Mouse (Mus musculus): Measurements from ENCODE around the gene Ptpa. TPM values are rescaled to one million over a fixed set of nuclear protein-coding genes. Genes with fewer than 3 reads are reported as not detected.
A peak's percentile ranks its signal among the peaks of the same experiment; 100 is the strongest.

Gene Ptpa
- total RNA-seq, 2 experiments from 2014 or later: 122 to 132 TPM

DNA sequence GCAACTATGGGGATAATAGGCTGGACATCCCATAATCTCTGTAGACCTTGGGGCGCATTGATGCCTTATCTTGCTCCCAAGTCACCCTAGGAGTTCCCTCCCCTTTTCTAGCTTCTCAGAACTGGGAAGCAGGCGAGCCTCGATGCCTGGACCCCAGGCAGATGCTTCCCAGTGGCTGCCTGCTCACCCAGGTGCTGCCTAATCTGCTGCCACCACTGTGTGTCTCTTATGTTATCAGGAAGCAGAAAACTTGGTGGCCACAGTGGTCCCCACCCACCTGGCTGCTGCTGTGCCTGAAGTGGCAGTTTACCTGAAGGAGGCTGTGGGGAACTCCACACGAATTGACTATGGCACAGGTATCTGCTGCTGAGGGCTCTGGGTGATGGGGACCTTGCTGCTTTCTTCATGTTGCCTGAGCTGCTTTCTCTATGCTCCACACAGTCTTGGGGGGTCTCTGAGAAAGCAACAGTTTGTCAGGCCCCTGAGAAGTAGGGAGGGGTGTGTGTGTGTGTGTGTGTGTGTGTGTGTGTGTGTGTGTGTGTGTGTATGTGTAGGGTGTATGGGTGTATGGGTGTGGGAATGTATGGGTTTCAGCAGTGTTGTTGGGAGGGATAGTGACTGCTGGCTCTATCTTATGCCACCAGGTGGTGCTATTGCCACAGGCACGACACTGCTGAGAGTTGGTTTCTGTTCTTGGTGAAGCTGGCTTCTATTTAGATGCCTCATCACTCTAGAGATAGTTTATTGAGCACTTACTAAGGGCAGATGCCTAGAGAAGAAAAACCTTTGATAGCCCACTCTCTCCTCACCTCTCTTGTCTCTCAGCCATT lies 19.7 kb downstream of the Ptpa start:
- DNase-seq (ENCODE audit: low spot score in 2 of 2): peak in 1 of 2 experiments; percentile 69

DNA sequence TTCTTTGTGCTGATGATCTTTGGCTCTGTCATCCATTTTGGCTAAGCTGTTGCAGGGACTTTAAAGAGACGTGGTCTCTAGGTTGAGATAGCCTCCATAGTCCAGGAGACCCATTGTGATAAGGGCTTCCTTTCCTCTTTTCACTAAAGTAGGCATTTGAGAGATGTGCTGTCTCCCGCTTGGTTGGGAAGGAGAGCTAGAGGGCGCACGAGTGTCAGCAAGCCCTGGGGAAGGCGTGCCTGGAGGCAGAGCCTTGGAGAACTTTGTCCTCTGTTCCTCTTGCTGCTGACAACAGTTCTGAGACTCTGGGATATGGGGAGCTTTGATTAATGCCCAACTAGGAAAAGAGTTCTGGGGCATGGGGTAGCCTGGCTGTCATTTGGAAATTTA lies 20.3 kb downstream of the Ptpa start:
- DNase-seq (ENCODE audit: low spot score in 2 of 2): no peak

DNA sequence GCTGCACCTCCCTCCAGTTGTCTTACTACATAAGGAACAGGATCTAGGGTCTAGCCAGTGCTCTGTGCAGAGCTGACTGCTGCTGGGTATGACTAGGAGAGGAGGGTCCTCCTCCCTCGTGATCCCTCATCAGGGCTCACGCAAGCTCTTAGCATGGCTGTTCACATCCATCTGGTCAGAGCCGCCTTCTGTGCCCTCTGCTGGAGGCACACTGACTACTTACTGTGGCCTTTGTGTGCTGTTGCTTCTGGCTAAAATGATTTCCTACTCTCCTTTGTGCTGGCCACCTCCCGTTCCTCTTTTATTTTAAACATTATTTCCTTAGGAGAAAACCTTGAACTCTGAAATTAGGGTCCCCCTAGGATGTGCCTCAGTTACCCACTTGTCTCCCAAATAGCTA lies 21.0 kb downstream of the Ptpa start:
- DNase-seq (ENCODE audit: low spot score in 2 of 2): no peak

DNA sequence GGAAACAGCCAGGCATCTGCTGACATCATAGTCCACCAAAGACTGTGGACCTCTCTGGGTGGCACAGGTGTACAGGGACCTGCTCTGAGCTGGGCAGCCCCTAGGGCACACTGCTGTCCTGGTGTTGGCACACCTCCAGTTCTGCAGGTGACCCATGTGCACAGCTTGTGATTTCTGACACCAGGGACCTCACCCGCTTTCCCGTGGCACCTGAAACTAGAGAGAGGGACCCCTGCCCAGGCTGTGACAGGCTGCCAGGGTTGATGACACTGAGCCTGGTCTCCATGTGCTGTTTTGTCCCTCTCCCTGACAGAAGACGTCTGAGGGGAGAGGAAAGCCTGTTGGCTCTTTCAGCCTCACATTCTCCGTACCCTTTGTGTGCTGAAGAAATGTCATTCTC lies 22.0 kb downstream of the Ptpa start:
- DNase-seq (ENCODE audit: low spot score in 2 of 2): no peak

DNA sequence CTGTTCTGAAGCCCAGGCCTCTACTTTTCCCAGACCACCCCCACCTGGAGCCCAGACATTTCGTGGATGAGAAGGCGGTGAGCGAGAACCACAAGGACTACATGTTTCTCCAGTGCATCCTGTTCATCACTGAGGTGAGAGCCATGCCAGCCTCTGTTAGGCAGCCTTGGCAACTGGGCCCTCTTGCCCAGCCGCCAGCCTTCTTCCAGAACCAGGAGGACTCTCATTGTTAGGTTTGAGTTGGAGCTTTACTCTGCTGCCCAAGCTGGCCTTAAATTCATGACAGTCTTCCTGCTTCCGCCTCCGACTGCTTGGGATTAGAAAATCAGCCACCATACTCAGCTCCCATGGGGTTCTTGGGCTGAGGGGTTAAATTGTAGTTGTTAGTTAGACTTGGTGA lies 23.8 kb downstream of the Ptpa start:
- no peak for DNase-seq (ENCODE audit: low spot score in 2 of 2)

DNA sequence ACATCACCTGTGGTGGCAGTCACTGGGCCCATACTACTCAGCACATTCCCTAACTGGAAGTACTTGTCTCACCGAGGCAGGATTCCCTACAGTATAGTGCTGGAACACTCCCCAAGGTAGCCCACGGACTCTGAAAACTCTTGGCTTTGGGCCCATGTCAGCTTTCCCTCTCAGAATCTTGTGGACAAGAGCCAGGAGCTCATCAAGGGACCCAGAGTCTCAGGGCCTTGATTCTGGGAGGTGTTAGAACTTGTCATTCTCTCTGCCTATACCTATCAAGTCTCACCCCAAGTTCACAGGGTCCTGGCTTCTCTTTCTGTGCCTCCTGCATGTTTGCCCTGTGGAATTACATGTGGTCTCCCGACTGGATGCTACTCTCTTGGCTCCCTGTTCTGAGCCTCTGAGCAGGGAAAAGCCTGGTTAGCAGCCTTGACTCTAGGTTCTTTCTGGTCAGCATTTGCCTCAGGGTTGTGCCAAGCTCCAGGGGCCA lies 24.4 kb downstream of the Ptpa start:
- no peak for DNase-seq (ENCODE audit: low spot score in 2 of 2)

DNA sequence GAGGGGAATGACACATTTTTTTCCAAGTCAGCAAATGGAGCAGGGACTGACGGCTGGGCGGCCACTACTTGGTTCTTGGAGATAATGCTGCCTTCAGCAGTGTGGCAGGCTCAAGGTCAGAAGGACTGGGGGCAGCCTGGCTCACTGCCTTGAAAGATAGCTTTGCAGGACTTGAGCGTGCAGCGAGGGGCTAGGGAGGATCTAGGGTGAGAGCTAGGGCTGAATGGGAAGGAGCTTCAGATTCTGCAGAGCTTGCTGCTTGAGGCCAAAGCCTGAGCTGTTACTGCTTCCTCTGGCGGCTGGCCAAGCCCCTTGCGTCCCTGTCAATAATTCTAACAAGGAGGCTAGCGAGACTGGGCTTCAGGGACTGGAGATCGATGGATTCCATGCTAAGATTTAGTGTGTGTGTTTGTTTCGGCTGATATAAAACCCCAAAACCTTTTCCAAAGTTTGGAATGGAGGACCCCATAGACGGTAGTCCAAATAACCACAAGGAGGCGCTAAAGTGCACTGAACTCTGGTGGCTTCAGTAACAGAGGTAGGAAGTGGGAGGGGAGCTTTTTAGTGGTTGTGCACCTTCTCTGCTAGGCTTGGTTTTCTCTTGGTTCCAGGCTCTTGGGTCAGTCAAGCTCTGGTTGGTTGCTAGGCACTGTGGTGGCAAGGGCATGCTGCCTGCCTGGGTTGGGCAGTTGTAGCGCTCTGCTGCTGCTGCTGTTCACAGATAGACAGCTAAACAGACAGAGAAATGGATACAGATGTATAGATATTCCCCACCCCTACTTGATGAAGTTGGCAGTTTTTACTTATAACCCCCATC lies 25.1 kb downstream of the Ptpa start:
- DNase-seq (ENCODE audit: low spot score in 2 of 2): peak in 1 of 2 experiments; percentile 77

DNA sequence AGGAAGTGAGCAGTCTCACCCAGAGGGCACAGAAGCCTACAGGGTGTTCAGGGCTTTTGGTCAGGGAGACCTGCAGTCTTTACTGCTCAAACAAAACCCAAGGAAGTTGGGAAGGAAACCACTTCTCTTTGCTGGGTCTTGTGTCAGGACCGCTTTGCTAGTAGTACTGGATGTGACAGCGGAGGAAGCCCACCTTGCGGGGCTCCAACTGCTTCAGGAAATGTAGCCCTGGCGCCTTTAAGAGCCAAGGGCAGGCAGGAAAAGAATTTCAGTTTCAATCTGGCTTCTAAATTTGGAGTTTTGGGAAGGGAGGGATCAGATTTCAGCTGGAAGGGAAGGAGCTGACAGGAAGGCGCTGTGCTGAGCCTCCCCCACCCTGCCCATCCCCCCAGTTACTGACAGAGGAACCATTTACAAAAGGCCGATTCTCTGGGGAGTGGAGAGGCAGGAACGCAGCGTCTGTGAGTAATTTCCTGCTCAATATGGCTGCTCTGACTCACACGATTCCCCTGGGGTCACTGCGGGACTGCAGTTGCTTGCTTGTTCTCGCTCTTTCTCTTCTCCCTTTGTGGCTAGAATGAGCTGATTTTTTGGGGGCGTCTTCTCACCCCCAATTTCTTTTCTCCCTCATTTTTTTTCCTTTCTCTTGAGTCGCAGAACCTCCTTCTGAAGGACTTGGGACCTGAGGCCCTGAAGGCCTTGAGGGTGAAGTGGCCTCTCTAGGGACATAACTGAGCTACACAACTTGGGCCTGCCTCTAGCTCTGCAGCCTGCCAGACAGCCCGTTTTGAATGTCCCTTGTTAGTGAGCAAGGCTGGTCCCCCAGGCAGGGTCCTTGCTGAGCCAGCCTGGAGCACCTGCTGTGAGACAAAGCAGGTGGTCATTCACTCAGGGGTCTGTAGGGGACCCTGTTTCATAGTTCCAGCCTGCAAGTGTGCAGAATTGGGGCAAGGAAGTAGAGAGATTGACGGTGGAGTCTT lies 26.0 kb downstream of the Ptpa start:
- DNase-seq (ENCODE audit: low spot score in 2 of 2): peak; percentile 63 to 87

DNA sequence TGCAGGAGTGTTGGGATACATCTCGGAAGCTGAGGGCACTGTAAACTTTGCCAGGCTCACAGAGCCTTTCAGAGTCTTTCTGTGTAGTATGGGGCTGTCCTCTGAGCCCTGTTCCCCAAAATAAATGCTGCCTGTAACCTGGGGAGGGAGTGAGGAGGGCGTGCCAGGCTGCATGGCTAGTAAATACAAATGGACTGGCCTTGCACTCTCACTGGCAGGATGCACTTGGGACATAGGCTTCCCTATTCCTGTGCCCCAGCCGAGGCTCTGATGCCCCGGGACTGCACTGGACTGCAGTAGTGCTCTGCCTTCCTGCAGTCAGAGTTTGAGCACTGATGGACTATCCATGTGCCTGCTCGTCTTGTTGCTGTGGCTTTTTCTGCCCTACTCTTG lies 26.7 kb downstream of the Ptpa start:
- no peak for DNase-seq (ENCODE audit: low spot score in 2 of 2)

DNA sequence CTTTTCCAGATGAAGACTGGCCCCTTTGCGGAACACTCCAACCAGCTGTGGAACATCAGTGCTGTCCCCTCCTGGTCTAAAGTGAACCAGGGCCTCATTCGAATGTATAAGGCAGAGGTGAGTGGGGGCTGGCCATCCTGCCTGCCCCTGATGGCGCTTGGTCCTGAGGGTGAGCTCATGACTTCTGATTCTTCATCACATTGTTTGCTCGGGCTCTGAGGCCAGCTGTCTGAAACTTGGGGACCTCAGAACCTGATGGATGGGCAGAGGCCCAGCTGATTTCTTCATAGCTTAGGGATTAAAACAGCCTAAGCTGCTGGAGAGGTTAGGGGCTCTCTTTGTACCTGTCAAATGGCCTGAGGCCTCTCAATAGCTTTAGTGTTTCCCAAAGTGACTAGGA lies 27.4 kb downstream of the Ptpa start:
- DNase-seq (ENCODE audit: low spot score in 2 of 2): no peak

DNA sequence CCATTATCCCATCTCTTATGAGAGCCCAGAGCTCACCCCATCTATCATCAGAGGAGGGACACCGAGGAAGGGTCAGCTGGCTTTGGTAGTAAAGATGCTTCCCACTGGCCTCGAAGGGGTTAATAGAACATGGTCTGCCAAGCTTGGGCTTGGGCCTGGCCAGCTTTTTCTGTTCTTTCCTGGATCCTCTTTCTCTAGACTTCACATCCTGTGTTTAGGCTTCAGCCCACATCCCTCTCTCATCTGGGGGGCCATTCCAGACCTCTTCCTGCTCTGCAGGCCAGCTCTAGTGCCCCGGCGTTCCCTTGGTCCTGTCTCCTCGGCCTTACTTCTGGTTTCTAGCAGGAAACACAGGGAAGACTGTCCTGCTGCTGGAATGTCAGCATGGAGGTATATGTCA lies 28.2 kb downstream of the Ptpa start:
- no peak for DNase-seq (ENCODE audit: low spot score in 2 of 2)

DNA sequence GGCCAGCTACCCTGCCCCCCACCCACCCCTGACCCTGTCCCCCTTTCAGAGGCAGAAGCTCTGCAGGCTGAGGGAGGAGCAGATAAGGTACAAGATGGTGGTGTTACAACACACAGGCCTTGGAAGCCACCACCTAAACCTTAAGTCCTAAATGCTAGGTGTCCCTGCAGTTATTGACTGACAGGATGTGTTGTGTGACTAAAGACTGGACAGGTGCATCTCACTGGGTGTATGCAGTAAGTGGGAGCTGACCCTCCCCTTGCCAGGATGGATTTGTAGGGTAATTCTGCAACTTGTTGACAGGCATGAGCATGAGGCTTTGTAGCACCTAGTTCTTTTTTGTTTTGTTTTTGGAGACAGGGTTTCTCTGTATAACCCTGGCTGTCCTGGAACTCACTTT lies 28.6 kb downstream of the Ptpa start:
- DNase-seq (ENCODE audit: low spot score in 2 of 2): no peak

DNA sequence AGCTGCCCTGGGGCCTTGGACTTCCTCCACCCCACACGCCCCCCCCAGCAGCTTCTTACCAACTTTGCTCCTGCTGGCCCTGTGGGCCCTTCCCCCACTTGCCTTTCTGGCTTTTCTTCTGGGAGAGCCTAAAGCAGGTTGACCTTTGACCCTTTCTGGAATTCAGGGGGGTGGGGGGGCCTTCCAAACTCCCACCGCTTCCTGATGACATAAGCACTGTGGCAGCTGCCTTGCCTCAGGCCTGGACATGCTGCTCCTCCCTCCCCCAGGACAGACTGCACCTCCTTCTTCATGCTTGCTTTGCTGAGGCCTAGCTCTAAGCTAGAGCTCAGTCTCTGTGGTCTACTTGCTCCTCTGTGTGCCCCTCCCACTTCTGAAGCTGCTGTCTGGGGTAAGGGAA lies 29.5 kb downstream of the Ptpa start:
- no peak for DNase-seq (ENCODE audit: low spot score in 2 of 2)

DNA sequence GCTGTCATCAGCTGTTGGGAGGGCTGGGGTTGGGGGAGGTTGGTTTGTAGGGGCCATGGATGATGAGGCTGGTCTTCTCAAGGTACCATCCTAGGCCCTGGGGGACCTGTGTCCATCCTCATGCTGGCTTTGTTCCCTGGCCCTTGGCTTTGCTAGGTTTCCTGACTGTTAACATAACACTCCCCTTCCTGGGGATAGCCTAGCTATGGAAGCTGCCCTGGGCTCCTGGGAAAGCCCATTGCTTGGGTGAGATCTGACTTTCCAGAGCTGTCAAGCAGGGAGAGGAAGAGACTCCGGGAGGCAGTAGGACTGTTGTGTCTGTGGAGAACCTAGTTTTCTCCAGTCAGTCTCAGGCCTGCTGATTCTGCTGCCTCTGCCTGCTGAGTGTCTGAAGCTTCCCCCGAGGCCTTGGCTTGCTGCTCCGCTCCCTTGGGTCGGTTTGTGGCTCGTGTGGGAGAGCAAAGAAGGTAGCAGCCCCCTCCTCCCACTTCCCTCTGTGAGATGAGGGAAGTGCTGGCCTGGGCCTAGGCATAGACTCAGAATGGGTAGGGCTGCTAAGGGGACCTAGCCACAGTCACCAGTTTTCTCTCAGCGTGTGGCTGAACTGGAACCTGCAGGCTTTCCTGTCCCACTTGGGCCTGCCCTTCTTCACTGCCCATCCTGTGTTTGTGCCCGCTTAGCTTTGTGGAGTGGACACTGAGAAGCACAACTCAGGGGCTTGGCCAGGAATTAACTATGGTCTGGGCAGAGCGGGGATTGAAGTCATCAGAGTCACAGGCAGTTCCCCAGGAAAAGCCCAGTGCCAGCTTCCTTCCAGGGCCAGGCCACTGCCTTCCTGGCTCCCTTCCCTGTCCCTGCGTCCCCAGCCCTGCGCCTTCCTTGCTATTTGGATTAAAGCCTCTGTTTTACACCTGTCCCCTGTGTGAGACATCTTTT lies 31.3 kb downstream of the Ptpa start:
- no peak for DNase-seq (ENCODE audit: low spot score in 2 of 2)

DNA sequence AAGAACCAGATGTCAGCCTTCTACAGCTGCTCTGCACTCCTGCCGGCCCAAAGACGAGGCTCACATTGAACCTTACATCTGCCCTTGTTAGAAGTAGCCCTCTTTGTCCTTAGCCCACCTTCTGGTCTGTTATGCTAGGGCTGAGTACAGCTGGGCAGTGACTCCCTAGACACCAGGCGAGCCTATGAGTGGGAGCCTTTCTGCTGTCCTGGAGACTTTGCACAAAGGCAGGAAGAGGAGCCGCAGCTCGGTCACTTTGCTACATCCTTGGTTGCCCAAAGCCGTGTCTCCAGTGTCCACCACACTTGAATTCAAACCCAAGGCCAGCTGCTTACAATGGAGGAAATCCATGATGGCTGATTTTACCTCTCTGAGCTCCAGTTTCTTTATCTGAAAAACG lies 32.5 kb downstream of the Ptpa start:
- DNase-seq (ENCODE audit: low spot score in 2 of 2): no peak

DNA sequence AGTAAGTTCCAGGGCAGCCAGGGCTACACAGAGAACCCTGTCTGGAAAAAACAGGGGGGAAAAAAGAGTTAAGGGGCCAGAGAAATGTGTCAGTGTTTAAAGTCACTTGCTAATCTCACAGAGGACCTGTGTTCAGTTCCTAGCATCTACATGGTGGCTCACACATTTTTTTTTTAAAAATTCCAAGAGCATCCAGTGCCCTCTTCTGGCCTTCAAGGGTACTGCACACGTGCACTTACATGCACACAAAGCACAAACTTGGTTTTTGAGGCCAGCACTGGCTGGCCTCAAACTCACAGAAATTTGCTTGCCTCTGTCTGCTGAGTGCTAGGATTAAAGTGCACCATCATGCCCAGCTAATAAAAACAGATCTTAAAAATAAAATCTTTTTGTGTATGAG lies 34.7 kb downstream of the Ptpa start:
- no peak for DNase-seq (ENCODE audit: low spot score in 2 of 2)

DNA sequence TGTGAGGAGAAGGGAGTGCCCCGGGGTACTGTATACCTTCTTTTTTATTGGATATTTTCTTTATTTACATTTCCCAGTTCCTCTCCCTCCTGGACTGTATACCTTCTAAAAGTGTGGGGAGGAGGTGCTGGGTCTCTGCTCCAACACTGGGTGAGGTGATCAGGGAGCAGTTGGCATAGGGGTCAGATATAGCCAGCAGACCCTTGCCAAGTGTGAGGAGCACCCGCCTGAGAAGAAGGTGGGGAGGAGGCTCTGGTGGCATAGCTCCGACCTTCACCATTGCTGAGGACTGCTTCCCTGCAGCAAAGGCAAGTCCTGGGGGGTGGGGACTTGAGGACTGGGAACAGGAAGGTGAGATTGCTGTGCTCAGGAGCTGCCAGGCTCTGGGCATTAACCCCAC lies 35.7 kb downstream of the Ptpa start:
- no peak for DNase-seq (ENCODE audit: low spot score in 2 of 2)

DNA sequence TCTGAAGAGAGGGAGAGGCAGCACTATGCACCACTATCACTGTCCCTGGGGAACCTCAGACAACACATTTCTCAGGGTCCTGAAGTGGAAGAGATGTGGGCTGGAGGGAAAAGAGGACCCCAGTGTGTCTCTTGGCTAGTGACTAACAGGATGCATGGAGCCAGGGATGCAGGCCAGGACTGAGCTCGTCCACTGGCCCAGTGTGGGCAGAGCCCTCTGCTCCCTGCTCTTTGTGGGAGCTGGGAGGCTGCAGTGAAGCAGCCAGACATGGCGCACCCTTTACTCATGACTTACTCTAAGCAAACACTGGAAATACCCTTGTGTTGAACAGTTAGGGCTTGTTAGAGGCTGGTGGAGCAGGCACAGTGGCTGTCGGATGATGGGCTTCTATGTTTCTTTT lies 37.7 kb downstream of the Ptpa start:
- no peak for DNase-seq (ENCODE audit: low spot score in 2 of 2)

DNA sequence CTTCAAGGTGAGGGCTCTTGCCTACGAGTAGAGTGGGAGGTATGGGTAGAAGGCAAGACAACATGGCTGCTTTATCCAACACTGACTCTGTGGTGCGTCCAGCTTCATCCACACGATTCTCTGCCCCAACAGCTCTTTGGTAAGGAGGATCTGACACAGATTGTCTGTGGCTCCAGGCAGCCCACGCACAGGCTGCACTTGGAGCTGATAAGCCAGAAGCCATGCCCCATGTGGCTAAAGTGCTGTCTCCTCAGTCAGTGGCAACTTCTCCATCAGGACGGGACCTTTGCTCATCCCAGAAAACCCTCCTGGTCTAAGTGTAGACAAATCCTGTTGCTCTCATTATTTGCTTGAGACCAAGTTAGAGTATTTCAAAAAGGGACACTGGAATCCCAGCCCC lies 38.7 kb downstream of the Ptpa start:
- DNase-seq (ENCODE audit: low spot score in 2 of 2): no peak

Measured in gastrocnemius, postnatal 4 days (tissue).